Mouse (Mus musculus) mesoderm, embryonic 11.5 days (tissue): ENCODE measurements around the gene Krit1.
"Not testable (repeated sequence)": the region's sequence is repeated elsewhere in the genome, so short reads cannot be mapped to it uniquely, and the experiment has no call there.

Experiments used
- DNase-seq: peaks from one replicate; pipeline ENCODE4 v3.0.0-alpha.2; 2012; ENCODE audit warnings: low read depth, low spot score

Gene Krit1

GRCm38 (mm10) chr5:3802433-3803291 is at the start of gene Krit1, which contains the start of gene Ankib1:
Gene Krit1 (plus strand): TSS chr5:3803184.
Gene Ankib1 (minus strand): TSS chr5:3802925.
- peak; percentile 87 for DNase-seq

- no peak for DNase-seq
Measured at GRCm38 (mm10) chr5:3771512-3771911, 31.5 kb upstream of the Krit1 start.

GRCm38 (mm10) chr5:3772017-3772416 is 31.0 kb upstream of the Krit1 start:
- DNase-seq, result no peak

DNA sequence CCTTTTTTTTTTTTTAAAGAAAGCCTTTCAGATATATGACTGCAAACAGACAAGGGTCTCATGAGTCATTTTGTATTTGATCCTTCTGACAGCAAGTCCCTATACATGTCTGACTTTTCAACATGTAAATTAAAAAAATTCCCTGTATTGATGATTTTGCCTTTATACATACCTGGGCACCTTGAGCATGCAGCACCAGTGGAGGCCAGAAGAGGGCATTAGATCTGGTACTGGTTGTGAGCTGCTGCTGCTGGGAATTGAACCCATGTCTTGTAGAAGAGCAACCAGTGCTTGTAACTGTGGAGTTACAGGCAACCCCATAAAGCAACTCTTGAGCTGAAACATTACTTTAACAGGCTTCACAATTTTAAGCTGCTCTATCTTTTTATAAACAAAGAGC is 20.3 kb upstream of the Krit1 start:
- no peak for DNase-seq

DNA sequence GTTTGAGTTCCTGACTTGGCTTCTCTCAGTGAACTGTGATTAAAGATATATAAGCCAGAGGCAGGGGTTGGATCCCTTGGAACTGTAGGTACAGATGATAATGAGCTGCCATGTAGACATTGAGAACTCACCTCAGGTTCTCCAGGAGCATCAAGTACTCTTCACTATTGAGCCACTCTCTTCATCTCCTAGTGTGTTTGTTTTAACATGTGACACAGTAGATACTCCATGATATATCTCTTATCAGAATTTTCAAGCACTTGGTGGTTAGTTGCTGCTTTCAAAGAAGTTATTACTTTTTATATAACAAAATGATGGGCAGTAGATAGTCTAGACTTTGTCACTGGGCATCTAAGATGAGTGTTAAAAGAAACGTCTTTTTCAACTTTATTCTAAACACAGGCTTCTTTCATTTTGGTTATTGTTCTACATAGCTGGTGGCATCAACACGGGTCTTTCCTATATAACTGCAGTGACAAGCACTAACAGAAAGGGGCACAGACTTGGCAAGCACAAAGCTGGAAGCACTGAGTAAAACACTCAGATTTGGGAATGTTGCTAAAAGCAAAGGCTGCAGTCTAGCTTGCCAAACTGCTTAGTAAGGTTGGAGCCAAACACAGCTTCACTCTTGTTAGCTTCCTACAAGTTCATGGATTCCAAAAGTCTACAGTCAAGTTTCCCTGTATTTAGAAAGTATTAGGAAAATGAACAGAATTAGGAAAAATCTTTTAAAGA is 18.9 kb upstream of the Krit1 start:
- no peak for DNase-seq

GRCm38 (mm10) chr5:3784751-3785496 is 18.1 kb upstream of the Krit1 start:
- no peak for DNase-seq

DNA sequence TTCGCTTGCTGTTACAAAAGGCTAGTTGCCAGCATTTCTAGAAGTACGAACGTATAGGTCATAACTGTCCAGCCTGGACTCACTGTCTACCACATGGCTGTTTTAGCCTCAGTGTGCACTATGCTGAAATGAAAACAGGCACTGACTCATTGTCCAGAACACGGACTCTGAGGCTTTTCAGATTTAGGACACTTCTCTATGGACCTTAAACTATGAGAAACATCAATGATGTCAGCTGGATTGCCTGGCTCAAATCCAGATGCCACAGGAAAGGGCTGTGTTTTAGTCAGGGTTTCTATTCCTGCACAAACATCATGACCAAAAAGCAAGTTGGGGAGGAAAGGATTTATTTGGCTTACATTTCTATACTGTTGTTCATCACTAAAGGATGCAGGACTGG is 15.4 kb upstream of the Krit1 start:
- DNase-seq, result no peak

GRCm38 (mm10) chr5:3791048-3791447 is 11.9 kb upstream of the Krit1 start:
- no peak for DNase-seq

- not testable (repeated sequence) for DNase-seq
Measured at GRCm38 (mm10) chr5:3797101-3797500, 5.9 kb upstream of the Krit1 start.

DNA sequence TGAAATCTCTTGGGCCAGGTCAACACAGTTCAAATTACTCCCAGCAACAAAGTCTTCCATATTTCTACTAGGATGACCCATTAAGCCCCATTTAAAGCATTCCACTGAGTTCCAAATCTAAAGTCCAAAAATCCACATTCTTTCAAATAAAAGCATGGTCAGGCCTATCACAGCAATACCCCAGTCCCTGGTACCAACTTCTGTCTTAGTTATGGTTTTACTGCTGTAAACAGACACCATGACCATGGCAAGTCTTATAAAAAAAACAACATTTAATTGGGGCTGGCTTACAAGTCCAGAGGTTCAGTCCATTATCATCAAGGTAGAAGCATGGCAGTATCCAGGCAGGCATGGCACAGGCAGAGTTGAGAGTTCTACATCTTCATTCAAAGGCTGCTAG is 4.3 kb upstream of the Krit1 start:
- not testable (repeated sequence) for DNase-seq

DNA sequence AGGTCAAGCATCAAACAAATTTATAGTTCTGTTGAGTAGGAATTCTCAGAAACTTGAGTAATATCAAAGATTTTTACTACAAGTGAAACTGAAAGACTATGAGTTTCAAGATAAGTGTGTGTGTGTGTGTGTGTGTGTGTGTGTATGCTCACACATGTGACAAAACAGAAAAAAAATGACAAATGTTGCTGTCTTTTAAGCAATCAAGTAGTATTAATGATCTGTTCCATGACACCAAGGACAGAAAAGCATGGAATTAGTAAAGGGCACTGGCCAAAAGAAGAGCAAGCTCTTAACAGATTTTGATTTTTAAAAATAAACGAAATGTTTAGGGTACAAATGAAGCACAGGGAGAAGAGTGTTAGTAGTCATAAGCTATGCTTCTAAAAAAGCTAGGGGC is 2.9 kb upstream of the Krit1 start:
- DNase-seq, result no peak

DNA sequence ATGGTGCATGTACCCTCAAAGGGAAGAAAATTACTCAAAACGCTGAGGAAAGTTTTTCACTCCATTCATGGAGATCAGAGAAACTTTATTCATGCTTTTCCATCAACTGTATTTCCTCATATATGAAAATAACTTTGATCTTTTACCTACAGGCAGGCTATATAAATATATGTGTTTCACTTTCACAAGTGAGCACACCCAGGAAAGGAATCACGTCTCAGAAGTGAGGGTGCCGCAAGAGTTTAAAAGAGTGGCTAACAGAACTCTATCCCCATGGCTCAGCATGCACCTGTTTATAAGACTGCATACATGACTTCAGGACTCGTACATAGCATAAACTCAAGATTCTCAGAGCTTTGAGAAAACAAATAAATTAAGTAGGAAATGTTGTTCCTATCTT is 2.1 kb upstream of the Krit1 start:
- no peak for DNase-seq

- DNase-seq, result no peak
Measured at GRCm38 (mm10) chr5:3801672-3802432, 1.1 kb upstream of the Krit1 start.

- peak; percentile 52 for DNase-seq
Measured at GRCm38 (mm10) chr5:3803292-3804165, 545 bp downstream of the Krit1 start.

DNA sequence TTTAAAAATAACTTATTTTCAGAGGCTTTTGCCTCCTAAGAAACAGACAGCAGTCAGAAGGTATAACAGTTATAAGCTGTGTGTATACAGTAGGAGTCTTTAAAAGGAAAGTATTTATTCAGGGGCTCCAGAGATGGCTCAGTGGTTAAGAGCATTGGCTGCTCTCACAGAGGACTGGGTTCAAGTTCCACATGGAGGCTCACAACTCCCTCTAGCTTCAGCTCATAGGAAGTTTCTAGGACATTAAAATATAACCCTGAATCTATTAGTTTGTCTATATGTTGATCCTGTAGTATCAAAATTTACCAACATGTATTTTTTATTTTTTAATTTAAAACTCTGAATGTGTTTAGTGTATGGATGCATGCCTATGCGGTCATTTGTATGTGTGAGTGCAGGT is 5.5 kb downstream of the Krit1 start:
- no peak for DNase-seq

DNA sequence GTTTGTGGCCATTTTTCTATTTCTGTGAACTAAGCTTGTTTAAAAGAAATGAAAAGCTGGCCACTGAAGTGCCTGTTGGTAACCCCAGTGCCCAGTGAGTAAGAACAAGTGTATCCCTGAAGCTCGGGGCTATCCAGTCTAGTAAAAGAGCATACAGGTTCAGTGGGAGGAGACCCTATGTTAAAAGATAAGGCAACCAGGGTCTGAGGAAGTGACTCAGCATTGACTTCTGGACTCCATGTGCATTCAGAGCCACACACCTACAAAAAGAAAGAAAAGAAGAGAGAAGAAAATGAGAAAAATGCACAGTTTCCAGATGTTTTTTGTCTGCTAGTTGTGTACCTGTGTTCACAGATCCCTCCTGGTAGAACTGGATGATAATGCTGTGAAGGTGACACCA is 31.1 kb downstream of the Krit1 start:
- no peak for DNase-seq

GRCm38 (mm10) chr5:3845026-3845425 is 42.0 kb downstream of the Krit1 start, which contains the start of gene Lrrd1:
Gene Lrrd1 (plus strand): TSS chr5:3845173.
- DNase-seq, result peak; percentile 6

DNA sequence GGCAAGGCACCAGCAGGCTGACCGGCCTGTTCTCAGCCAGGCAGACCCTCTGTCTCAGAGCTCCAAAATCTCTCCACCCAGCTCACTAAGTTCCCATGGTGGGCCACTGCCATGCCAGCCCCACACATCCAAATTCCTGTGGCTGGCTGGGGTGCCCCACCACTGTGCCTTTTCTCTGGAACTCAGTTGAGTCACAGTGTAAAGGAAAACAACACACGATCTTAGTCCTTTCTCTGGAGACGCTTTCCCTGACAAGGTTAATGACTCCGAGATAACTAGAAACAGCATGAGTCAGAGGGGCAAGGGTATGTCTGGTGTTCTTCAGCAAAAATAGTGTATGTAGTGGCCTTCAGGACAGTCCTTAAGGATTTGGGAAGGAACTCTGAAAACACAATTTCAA is 67.2 kb downstream of the Krit1 start:
- DNase-seq, result no peak

DNA sequence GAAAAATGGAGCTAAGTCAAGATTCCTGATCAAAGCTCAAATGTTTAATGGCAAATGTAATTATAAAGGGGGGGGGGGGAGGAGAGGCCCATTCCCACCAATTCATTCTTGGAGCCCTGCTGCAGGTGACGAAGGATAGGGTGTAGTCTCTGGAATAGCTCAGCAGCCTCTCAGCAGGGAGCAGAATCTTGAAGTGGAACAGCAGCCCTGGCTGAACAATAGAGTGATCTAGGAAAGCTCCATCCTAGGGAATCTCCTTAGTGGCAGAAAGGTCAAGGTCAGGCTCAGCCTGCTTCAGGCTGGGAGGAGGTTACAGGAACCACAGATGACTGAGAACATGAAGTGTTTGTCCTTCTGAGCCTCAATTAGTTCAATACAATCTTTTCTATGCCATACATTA is 69.4 kb downstream of the Krit1 start:
- no peak for DNase-seq

DNA sequence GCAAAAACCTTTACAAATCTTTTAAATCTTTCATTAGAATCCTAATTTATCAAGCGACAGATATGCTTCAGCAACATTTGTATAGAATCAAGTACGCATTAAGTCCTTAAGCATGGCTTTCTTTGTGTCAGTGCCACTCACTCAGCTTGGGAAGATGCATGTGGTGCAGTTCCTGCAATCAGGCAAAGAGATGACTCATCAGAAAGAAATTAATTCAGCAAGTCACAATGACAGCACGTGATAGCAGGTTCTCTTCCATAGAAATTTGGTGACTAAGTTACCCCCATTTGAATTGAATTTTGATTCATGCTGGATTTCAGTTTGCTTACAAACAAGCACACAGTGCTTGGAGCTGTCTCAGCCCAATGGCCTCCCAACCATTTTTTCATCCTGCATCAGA is 70.5 kb downstream of the Krit1 start:
- no peak for DNase-seq
